Mouse (Mus musculus): ENCODE data around the gene Csrnp3.

DNA sequence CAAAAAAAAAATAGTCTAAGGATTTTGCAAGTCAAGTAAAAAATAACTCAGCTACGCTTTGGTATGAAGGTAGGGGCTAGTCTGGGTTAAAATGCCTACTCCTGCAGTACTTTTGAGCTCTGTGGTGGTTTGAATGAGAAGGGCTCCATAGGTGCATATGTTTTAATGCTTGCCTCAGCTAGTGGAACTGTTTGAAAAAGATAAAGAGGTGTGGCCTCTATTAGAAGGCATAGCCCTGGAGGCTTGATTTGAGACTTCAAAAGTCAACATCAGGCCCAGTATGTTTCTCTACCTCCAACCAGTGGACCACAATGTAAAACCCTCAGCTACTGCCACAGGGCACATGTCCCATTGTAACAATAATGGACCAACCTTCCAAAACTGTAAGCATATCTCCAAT is 16.9 kb upstream of the Csrnp3 start:
- TF ChIP-seq ETS1 (conservative IDR thresholded peaks at IDR 0.05; ENCODE audit: low read depth, low read length) (no peak), RAD21 (IDR thresholded peaks at IDR 0.05; ENCODE audit: low read depth, low read length) (no peak), RCOR1 (conservative IDR thresholded peaks at IDR 0.05; ENCODE audit: low read depth, low read length) (no peak), USF1 (IDR thresholded peaks at IDR 0.05; ENCODE audit: low read depth, low read length) (no peak), EP300 (IDR thresholded peaks at IDR 0.05; ENCODE audit: low read length) (no peak), NRF1 (IDR thresholded peaks at IDR 0.05; ENCODE audit: low read depth, low read length) (no peak), POLR2AphosphoS2 (IDR thresholded peaks at IDR 0.05; ENCODE audit: low read depth, low read length) (no peak), ZKSCAN1 (IDR thresholded peaks at IDR 0.05; ENCODE audit: borderline replicate concordance, low read depth, low read length) (no peak), POLR2A (IDR thresholded peaks at IDR 0.05; ENCODE audit: low read depth, low read length) (no peak), CTCF (conservative IDR thresholded peaks at IDR 0.05 in 1 of 2, IDR thresholded peaks at IDR 0.05 in 1 of 2; ENCODE audit: low read depth in 2 of 2, low read length in 2 of 2) (no peak), BHLHE40 (IDR thresholded peaks at IDR 0.05; ENCODE audit: low read depth, low read length) (no peak), TCF12 (IDR thresholded peaks at IDR 0.05; ENCODE audit: low read depth, low read length) (no peak), CHD2 (IDR thresholded peaks at IDR 0.05; ENCODE audit: low read length) (no peak), MYC (IDR thresholded peaks at IDR 0.05; ENCODE audit: low read depth, low read length) (no peak)

Measured in CH12.LX (cell line).